Mouse (Mus musculus) erythroid progenitor cell, adult 5-6 weeks (primary cell): ENCODE measurements around the gene Lipe. TPM values are rescaled to one million over a fixed set of nuclear protein-coding genes. Genes with fewer than 3 reads are reported as not detected.

Source experiments
- ATAC-seq: replicated peaks from 2 replicates; pipeline ENCODE4 v1.8.0; 2016; ENCODE audit warnings: moderate number of reproducible peaks, mild to moderate bottlenecking, moderate TSS enrichment, inconsistent platforms; ENCODE audit not compliant: poor library complexity, low FRiP score, severe bottlenecking
- total RNA-seq, 2 experiments: library from RNA; stranded (forward) in 1 of 2; stranded (reverse) in 1 of 2; fragments of 150-400 nt in 1 of 2; fragments of 186-747, 209-891 nt in 1 of 2; gene quantifications; 2 replicates each; pipeline versions ENCODE4 v1.2.3 to v1.2.4; 2015 to 2017; ENCODE audit warnings: low replicate concordance in 2 of 2

Lipe gene
- total RNA-seq, 2 experiments from 2014 or later, result 0.23 to 10.9 TPM

DNA sequence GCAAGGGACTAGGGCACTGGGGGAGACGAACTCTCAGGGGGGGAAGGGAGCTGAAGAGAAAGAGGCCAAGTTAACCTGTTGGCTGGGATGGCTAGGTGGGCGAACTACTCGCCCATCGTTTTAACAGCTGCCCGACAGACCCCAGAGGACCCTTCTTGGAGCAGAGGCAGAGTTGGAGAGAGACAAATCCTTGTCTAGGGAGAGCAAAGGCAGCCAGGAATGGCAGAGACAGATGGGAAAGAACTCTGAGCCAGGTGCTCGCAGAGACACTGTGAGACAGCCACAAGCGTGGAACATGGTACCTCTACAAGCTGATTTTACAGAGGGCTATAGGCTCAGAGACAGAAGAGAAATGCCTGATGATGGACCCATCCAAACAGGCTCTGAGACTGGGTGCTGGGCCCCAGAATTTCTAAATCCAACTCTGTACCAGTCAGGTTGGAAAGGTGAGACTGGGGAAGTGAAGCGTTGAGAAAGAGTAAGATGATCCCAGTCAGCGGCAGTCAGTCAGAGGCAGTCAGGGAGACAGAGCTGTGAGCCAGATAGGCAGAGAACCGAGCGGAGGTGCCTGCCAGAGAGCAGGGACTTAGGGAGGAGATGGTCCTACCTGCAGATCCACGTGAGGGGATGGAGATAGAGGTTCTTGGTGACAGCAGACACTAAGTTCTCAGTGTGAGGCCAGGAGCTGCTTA lies 29.3 kb downstream of the Lipe start, which contains the start of gene Cnfn:
Cnfn (minus strand) TSS at position 667 of the 692 bp plus-strand sequence.
- ATAC-seq, result no peak

DNA sequence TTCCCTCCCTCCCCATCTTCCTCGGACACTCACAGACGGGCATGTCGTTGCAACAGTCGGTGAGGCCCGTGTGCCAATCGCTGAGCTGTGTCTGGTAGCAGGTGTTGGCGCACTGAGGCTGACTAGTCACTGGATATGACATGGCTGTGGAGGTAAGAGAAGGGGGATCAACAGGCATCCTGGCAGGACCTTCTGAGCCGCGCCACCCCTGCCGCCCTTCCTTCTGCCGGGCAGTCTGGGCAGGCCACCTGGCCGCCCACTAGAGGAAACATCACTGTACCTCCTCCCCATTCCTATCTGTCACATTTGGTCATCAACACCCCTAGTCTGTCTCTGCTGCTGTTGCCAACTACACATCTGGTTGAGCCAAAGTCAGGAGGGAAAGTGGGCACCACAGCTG lies 30.2 kb downstream of the Lipe start:
- ATAC-seq, result no peak

- ATAC-seq, result no peak
Measured at GRCm38 (mm10) chr7:25367632-25368293, 30.7 kb downstream of the Lipe start.

DNA sequence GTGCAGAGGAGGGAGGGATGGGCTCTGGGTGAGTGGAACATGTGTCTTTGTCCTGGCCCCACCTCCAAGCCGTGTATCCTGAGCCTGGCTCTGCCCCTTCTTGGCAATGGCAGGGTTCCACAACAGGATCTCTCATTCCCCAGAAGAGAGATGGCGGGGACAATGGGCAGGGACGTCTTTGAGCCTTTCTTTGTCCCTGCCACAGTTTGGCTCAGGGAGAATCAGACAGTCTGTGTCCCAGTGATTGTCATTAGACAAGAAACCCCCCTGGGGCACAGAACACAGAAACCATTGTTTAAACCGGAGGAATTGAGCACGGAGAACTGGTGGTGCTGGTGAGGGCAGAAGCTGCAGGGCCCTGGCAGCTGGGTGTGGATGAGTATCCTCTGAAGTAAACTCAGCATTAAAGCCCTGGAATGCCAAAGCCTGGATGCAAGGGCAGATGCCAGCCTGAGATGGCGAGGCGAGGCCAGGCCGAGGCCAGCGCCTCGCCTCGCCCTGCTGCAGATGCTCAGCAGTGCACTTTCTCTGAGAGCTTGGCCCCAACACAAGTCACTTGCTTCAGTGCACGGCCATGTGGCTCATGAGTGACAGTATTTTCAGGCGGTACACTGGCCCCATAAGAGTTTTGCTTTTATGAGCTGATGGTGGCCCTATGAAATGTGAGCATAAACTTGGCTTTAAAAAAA lies 32.4 kb downstream of the Lipe start:
- no peak for ATAC-seq

GRCm38 (mm10) chr7:25363632-25364031 lies 34.9 kb downstream of the Lipe start:
- ATAC-seq, result no peak

DNA sequence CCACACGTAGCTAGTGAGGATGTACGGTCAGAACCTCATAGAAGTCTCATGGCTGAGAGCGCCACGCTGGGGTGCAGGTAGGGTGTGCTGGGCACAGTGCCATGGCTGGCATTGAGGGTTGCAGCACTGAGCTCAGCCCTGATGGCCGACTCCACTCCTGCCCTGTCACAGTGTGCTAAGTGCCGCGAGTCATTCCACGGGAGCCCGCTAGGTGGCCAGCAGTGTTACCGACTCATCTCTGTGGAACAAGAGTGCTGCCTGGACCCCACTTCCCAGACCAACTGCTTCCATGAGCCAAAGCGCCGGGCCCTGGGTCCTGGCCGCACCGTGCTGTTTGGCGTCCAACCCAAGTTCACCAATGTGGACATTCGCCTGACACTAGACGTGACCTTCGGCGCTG lies 35.4 kb downstream of the Lipe start:
- peak; percentile 26; the same call in 1 of the 2 replicates for ATAC-seq

GRCm38 (mm10) chr7:25358721-25359206 lies 39.7 kb downstream of the Lipe start:
- no peak for ATAC-seq

GRCm38 (mm10) chr7:25348861-25349260 lies 49.6 kb downstream of the Lipe start:
- no peak for ATAC-seq

DNA sequence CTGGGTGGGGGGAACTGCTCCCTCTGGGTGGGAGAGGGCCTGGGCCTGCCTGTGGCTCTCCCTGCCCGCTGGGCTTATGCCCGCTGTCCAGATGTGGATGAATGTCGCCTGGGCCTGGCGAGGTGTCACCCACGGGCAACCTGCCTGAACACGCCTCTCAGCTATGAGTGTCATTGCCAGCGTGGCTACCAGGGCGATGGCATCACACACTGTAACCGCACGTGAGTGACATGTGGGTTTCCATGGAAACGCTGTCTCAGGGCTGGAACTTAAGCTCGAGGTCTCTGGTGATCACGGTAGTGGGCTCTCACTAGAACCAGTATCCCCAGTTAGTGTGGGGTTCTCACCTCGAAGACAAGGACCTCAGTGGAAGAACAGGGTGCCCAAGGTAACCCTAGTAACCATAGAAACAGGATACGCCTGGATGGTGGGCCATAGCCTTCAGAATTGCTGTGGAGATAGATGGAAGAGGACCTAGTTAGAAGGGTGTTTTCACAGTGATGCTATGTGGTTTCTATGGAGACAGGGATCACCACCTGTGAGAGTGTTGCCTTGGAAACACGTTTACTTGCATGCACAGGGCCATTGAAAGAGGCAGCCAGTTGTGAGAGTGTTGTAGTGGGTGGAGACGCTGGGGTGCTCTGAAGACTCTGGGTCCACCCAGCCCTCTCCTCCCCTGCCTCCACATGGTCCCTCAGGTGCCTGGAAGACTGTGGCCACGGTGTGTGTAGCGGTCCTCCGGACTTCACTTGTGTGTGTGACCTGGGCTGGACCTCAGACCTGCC lies 57.3 kb downstream of the Lipe start:
- ATAC-seq, result no peak

DNA sequence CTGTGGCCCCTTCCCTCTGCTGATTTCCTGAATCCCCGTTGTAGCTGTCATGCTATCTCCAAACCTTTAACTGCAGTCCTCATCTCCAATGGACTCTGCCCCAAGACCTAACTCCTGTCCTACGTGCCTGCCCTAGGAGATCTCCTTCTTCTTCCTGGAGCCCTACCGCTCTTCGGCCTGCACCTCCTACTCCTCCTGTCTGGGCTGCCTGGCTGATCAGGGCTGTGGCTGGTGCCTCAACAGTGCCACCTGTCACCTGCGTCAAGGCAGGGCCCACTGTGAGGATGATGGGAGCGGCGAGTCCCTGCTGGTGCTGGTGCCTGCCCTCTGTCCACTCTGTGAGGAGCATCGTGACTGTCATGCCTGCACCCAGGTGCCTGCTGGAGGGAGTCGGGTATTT lies 59.2 kb downstream of the Lipe start:
- ATAC-seq, result no peak

DNA sequence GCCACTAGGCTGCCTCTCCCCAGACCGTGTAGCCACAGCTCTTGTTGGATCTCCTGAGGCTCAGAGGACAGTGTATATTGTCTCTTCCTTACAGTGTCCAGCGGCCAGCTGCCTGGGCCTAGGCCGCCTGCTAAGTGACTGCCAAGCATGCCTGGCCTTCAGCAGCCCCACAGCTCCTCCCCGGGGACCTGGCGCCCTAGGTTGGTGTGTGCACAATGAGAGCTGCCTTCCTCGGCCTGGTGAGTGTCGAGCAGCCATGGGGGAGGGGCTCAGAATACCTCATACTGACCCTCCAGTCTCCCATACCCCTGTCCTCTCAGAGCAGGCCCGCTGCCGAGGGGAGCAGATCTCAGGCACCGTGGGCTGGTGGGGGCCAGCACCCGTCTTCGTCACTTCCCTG lies 64.0 kb downstream of the Lipe start:
- no peak for ATAC-seq

GRCm38 (mm10) chr7:25333596-25334307 lies 64.8 kb downstream of the Lipe start:
- ATAC-seq, result peak; percentile 72

Other genes starting within 250 kb of the Lipe start
- gene Pou2f2, start 219.0 kb downstream of the Lipe start, total RNA-seq (2015; ENCODE audit: low replicate concordance), result 4.2 and 6.1 TPM in 2 replicates
- gene Pou2f2, start 219.0 kb downstream of the Lipe start, total RNA-seq (2017; ENCODE audit: low replicate concordance), result 1.6 and 2.7 TPM in 2 replicates
- gene Dedd2, start 178.1 kb downstream of the Lipe start, total RNA-seq (2015; ENCODE audit: low replicate concordance), result 29.9 and 31.4 TPM in 2 replicates
- 87.7 and 89.0 TPM in 2 replicates for gene Dedd2, start 178.1 kb downstream of the Lipe start, total RNA-seq (2017; ENCODE audit: low replicate concordance)
- 18.0 and 32.8 TPM in 2 replicates for gene Zfp526, start 177.3 kb downstream of the Lipe start, total RNA-seq (2015; ENCODE audit: low replicate concordance)
- gene Zfp526, start 177.3 kb downstream of the Lipe start, total RNA-seq (2017; ENCODE audit: low replicate concordance), result 27.6 and 29.6 TPM in 2 replicates
- gene Gsk3a, start 160.9 kb downstream of the Lipe start, total RNA-seq (2015; ENCODE audit: low replicate concordance), result 122 and 132 TPM in 2 replicates
- gene Gsk3a, start 160.9 kb downstream of the Lipe start, total RNA-seq (2017; ENCODE audit: low replicate concordance), result 53.0 and 74.3 TPM in 2 replicates
- gene Erf, start 147.9 kb downstream of the Lipe start, total RNA-seq (2015; ENCODE audit: low replicate concordance), result 0.72 and 3.4 TPM in 2 replicates
- 0.61 and 1.8 TPM in 2 replicates for gene Erf, start 147.9 kb downstream of the Lipe start, total RNA-seq (2017; ENCODE audit: low replicate concordance)
- 114 and 181 TPM in 2 replicates for gene Cic, start 131.0 kb downstream of the Lipe start, total RNA-seq (2015; ENCODE audit: low replicate concordance)
- 70.5 and 90.7 TPM in 2 replicates for gene Cic, start 131.0 kb downstream of the Lipe start, total RNA-seq (2017; ENCODE audit: low replicate concordance)
- 20.2 and 26.8 TPM in 2 replicates for gene Pafah1b3, start 100.7 kb downstream of the Lipe start, total RNA-seq (2015; ENCODE audit: low replicate concordance)
- 8.9 and 17.3 TPM in 2 replicates for gene Pafah1b3, start 100.7 kb downstream of the Lipe start, total RNA-seq (2017; ENCODE audit: low replicate concordance)
- gene Prr19, start 97.3 kb downstream of the Lipe start, total RNA-seq (2015; ENCODE audit: low replicate concordance), result not detected in 2 replicates
- gene Prr19, start 97.3 kb downstream of the Lipe start, total RNA-seq (2017; ENCODE audit: low replicate concordance), result not detected in 2 replicates
- gene Tmem145, start 92.6 kb downstream of the Lipe start, total RNA-seq (2015; ENCODE audit: low replicate concordance), result not detected in 2 replicates
- gene Tmem145, start 92.6 kb downstream of the Lipe start, total RNA-seq (2017; ENCODE audit: low replicate concordance), result not detected in 2 replicates
- 0.42 TPM in 1 of 2 replicates, not detected in the other for gene Megf8, start 81.5 kb downstream of the Lipe start, total RNA-seq (2015; ENCODE audit: low replicate concordance)
- gene Megf8, start 81.5 kb downstream of the Lipe start, total RNA-seq (2017; ENCODE audit: low replicate concordance), result 0.64 TPM in 1 of 2 replicates, not detected in the other
- not detected in 2 replicates for gene Cnfn, start 29.0 kb downstream of the Lipe start, total RNA-seq (2015; ENCODE audit: low replicate concordance)
- gene Cnfn, start 29.0 kb downstream of the Lipe start, total RNA-seq (2017; ENCODE audit: low replicate concordance), result not detected in 2 replicates
- not detected in 2 replicates for gene Cxcl17, start 14.2 kb upstream of the Lipe start, total RNA-seq (2015; ENCODE audit: low replicate concordance)
- not detected in 2 replicates for gene Cxcl17, start 14.2 kb upstream of the Lipe start, total RNA-seq (2017; ENCODE audit: low replicate concordance)
- gene Ceacam1, start 78.9 kb upstream of the Lipe start, total RNA-seq (2015; ENCODE audit: low replicate concordance), result 52.0 and 58.4 TPM in 2 replicates
- gene Ceacam1, start 78.9 kb upstream of the Lipe start, total RNA-seq (2017; ENCODE audit: low replicate concordance), result 9.5 and 13.3 TPM in 2 replicates
- gene Ceacam2, start 141.1 kb upstream of the Lipe start, total RNA-seq (2015; ENCODE audit: low replicate concordance), result not detected in 2 replicates
- not detected in 2 replicates for gene Ceacam2, start 141.1 kb upstream of the Lipe start, total RNA-seq (2017; ENCODE audit: low replicate concordance)
- gene Erich4, start 217.2 kb upstream of the Lipe start, total RNA-seq (2015; ENCODE audit: low replicate concordance), result not detected in 2 replicates
- not detected in 2 replicates for gene Erich4, start 217.2 kb upstream of the Lipe start, total RNA-seq (2017; ENCODE audit: low replicate concordance)
- 3.4 and 7.9 TPM in 2 replicates for gene Dmac2, start 220.7 kb upstream of the Lipe start, total RNA-seq (2015; ENCODE audit: low replicate concordance)
- gene Dmac2, start 220.7 kb upstream of the Lipe start, total RNA-seq (2017; ENCODE audit: low replicate concordance), result 3.0 and 8.5 TPM in 2 replicates
- gene B3gnt8, start 227.9 kb upstream of the Lipe start, total RNA-seq (2015; ENCODE audit: low replicate concordance), result 2.5 and 3.8 TPM in 2 replicates
- 1.7 and 2.4 TPM in 2 replicates for gene B3gnt8, start 227.9 kb upstream of the Lipe start, total RNA-seq (2017; ENCODE audit: low replicate concordance)